Mouse (Mus musculus): ENCODE measurements around the gene Cysltr2.

The Cysltr2 gene

GRCm38 (mm10) chr14:73048937-73049336 is at the start of gene Cysltr2:
Cysltr2 (minus strand) TSS chr14:73049114.
- no peak for DNase-seq (ENCODE audit: low spot score)

- no peak for DNase-seq (ENCODE audit: low spot score)
These were observed 46.1 kb upstream of the Cysltr2 start for GRCm38 (mm10) chr14:73094802-73095550.

GRCm38 (mm10) chr14:73092871-73093270 is 44.0 kb upstream of the Cysltr2 start:
- no peak for DNase-seq (ENCODE audit: low spot score)

- no peak for DNase-seq (ENCODE audit: low spot score)
These were observed 39.3 kb upstream of the Cysltr2 start for GRCm38 (mm10) chr14:73088224-73088623.

DNA sequence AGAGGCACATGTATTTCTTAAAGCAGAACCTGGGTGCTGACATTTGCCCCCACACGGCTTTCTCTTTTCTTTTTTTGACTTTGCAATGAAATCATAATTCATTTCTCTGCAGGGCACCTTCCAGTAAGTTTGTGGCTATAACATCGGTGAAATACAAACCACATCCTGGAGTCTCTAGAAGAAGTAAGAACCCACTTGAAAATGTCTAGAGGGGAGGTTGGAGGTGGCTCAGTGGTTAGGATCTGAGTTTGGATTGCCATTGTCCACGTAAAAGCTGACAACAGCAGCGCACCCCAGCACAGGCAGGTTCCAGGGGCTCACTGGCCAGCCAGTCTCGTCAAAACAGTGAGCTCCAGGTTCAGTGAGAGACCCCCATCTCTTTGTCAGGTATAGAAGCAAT is 38.8 kb upstream of the Cysltr2 start:
- no peak for DNase-seq (ENCODE audit: low spot score)

DNA sequence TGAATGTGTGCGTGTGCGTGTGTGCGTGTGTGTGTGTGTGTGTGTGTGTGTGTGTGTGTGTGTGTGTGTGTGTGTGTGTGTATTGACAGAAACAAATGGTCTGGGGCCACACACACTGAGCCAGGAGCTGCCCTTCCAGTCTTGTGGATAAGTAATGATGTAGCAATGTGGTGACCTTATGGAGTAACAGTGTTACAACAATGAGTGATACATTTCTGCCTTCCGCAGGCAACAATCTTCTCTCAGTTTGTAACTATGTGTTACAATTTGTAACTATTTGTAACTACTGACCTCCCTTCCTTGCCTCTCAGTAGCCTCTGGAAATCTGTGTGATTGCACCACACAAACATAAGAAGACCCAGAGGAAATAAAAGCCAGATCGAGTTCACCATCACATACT is 38.3 kb upstream of the Cysltr2 start:
- DNase-seq (ENCODE audit: low spot score), result no peak

- DNase-seq (ENCODE audit: low spot score), result no peak
These were observed 37.5 kb upstream of the Cysltr2 start for GRCm38 (mm10) chr14:73086425-73086824.

DNA sequence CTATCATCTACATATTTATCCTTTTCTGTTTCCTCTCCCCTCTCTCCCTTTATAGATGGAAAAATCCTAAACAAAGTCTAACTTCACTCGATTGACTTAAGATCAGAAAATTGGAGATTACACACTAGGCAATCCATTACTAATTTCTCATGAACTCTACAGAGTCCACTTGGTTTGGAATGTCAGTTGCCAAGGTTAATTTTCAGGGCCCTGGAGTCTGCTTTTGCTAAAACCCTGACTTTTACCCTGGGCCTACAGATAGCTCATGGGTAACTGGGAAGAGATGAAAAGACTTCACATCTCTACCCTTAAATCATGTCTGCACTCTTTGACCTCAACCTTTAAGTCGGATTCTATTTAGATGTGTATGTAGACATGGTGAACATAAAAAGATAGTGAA is 34.6 kb upstream of the Cysltr2 start:
- no peak for DNase-seq (ENCODE audit: low spot score)

- DNase-seq (ENCODE audit: low spot score), result no peak
These were observed 15.5 kb upstream of the Cysltr2 start for GRCm38 (mm10) chr14:73064460-73064859.

DNA sequence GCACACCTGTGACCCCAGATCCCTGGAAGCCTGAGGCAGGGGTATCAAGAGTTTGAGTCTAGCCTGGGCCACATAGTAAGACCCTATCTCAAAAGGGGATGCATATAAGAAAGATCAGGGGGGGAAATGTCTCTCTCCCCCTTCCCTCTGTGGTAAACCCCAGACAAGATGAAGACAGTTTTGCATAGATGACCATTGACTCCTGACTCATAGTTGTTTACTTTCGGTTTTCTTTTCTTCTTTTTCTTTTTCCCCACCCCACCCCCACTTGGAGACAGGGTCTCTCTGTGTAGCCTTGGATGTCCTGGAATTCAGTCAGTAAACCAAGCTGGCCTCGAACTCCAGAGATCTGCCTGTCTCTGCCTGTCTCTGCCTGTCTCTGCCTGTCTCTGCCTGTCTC is 9.8 kb upstream of the Cysltr2 start:
- no peak for DNase-seq (ENCODE audit: low spot score)

- no peak for DNase-seq (ENCODE audit: low spot score)
These were observed 8.8 kb upstream of the Cysltr2 start for GRCm38 (mm10) chr14:73057764-73058163.

DNA sequence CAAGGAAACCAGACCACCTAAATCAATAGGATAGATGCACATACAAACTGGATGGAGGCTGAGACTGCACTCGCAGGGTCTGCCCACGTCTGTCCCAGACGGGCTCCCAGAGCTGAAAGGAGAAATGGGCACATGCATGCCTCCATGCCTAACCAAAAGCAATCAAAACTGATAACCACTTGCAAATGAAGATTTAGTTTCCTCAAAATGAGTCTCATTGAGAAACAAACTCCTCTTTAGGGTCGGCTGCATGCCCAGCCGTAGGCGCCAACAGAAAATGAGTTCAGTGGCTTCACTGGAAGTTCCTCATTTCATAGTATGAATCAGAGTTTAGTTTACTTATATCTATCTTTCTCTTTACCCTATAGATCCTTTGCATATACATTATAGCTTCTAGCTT is 7.9 kb upstream of the Cysltr2 start:
- DNase-seq (ENCODE audit: low spot score), result no peak

DNA sequence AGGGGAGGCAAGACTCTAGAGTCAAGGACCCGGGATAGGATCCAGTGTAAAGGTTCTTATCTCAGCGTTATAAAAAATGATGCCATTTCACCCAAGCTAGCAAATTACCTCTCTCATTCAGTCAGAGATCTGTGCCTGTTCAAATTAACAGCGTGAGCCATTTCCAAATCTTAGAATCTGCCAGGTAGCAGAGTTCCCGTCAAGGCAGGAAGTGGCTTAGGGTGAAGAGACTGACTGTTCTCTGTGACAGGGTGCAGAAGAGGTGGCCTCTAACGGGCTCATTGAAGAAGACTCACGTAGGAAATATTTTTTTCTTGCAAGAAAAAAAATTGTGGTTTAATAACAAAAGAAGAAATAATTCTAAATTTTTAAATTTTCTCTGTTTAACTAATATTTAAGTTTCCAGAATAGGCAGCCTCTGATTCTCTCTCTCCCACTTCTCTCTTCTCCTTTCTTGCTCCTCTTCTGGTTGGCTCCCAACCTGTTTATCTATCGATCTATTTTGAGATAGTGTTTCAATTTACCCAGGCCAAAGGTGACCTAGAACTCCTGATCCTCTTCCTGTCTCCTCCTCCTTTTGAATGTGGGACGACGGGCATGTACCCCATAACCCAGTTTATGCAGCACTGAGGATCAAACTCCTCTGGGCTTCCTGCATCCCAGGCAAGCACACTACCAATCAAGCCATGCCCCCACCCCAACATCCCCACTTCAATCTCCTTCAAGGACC is 3.5 kb downstream of the Cysltr2 start:
- DNase-seq (ENCODE audit: low spot score), result no peak

DNA sequence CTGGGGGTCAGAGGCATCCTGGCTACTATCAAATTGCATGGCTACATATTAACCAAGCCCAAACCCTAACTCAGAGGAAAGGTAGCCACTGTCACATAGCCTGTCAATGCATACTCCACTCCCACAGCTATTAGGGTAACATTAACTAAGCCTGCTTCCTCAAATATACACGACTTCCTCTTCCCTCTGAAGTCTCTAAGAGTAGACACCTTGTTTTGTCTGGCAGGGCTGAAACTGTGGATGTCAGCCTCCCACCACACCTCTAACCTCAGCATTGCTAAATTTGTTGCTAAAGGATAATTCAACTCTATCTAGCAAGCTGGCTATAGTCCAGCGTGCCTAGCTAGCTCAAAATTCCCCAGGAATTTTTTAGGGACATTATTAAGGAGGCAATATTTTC is 7.2 kb downstream of the Cysltr2 start:
- no peak for DNase-seq (ENCODE audit: low spot score)

DNA sequence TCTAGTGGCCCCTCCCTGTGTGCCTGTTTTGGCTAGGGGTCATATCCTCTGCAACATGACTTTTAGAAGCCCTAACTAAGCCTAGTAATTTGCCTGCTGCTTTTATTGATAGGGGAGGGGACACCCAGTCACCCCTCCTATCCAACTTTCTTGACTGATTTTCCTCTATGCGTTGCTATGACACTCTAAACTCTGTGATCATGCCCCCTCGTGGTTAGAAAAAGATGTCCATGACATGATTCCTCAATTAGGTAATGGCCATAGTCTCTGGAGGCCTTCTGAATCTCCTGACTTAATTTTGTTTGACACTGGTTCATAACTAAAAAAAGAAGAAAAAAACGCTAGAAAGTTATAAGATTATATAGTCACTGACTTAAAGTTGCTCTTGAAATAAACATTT is 15.6 kb downstream of the Cysltr2 start:
- DNase-seq (ENCODE audit: low spot score), result no peak

- DNase-seq (ENCODE audit: low spot score), result no peak
These were observed 17.7 kb downstream of the Cysltr2 start for GRCm38 (mm10) chr14:73031218-73031617.

DNA sequence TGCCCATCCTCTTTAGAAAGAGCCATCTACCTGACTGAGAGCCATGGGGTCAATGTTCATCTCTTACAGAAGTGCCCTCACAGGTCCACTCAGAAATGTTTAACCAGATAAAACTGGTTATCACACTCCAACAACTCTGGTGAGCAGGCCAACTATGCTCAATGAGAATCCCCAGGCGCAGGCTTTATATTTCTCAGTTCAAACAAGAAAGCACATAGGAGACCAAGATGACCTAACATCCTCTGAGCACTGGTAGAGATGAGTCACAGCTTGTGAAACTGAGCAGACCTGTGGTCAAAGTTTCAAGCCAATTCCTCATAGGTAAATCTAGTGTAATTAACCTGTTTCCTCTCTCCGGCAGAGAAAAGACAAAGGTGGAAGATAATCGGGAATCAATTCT is 31.6 kb downstream of the Cysltr2 start:
- DNase-seq (ENCODE audit: low spot score), result no peak

DNA sequence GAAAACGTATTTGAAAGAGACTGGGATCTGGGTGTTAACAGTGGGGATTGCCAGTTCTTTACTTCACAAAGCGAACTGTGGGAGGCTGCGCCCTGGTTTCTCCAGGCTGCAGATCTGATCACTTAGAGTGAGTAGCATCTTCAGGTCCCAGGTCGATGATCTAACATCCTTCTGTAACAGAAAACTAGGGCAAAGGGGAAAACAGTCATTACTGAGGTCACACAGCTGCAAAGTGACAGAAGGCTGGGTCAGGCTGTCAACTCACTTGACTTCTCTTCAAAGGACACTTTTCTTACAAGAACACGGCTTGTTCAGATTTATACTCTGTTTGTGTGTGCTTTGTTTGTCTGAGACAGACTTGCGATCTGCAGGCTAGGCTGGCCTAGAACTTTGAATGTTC is 33.5 kb downstream of the Cysltr2 start:
- DNase-seq (ENCODE audit: low spot score), result no peak

DNA sequence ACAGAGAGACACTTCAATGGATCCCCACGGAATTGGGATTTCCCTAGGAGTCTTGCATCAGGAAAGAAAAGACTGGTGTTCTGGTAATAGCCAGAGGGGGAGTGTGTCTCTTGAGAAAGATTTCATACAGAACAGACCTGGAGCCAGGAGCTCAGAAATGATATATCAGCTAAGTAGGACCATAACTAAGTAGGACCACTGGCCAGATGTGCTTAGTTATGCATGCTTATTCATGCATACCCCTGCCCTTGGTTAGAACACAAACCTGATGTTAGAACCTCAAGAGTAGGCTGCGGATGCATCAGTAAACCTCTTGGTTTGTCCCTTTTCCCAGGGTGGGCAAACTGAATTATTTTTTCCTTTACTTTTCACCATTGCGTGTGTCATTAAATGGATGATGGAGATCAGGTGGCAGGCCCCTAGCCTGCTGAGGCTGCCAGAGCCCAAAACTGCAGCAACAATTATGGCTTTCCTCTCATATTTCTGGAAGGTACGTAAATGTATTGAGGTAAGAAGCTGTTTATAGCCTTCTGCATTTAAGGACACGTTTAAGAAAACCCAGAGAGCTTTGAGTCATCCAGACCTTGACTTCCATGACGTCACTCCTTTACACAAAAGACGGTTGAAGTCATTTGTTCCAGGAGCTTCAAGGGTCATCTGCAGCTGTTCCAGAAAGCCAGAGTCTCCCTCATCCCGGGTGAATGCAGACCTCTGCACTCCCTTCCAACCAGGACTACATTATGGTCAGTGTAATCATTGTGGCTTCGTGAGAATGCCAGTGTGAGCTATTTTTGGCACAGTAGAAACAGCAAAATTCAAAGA is 35.0 kb downstream of the Cysltr2 start:
- no peak for DNase-seq (ENCODE audit: low spot score)

DNA sequence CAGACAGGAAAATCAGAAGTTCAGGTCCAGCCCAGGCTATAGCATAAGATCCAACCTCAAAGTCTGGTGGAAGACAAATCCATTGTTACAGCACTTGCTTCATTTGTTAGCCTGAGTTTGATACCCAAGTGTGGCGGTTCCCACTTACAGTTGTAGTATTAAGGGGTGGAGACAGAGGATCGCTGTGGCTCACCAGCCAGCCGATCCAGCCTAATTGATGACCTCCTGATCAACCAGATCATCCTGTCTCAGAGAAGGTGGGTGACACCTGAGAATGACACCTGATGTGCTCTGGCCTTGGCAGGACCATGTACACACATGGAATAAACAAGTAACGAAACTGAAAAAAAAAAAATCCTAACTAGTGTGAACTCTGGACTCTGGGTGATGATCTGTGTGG is 47.1 kb downstream of the Cysltr2 start:
- no peak for DNase-seq (ENCODE audit: low spot score)

DNA sequence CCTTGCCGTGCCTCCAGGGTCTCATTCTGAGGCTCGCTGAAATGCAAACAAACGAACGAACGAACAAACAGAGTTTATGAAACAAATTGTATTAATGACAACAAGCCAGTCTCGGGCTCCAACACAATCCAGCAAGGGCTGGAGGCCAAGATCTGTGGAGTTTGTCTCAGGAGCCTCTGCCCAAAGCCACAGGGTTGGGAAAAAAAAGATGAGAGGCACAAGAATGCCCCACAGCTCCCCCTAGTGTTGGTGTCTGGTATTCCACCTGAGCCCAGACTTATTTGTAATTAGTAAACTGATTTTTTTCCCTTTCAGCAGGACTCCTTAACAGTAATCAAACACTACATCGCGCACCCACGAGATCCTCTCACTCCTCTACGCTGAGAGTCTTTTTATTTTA is 48.6 kb downstream of the Cysltr2 start:
- peak; percentile 52 for DNase-seq (ENCODE audit: low spot score)

- no peak for DNase-seq (ENCODE audit: low spot score)
These were observed 50.8 kb downstream of the Cysltr2 start for GRCm38 (mm10) chr14:72998111-72998510.

DNA sequence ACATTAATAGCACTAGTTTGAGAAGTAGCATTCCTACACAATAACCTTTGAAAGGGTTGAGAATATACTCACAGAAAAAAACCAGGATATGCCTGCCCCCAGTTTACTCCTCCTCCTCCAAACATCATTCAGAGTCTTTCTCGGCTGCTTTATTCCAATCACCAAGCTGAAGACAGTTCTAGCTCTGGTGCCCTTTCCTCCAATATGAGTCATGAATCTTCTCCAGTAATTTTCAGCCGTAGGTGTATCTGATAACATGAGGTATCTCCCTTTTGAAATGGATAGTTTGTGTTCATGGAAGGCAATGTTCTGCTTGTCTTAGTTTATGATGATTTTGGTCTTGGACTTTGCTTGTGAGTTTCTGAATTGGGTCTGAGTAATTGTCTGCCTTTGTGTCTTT is 62.9 kb downstream of the Cysltr2 start:
- no peak for DNase-seq (ENCODE audit: low spot score)
